Mouse (Mus musculus) neural tube, embryonic 14.5 days (tissue): ENCODE measurements at regions not wholly inside any gene's neighbourhood (a gene's known extent, or its start where the extent isn't known, plus 50 kb on each side); places are given as distances from the start of the nearest gene placed in this dataset.

Experiments
- ATAC-seq: fragments of 200-750 bp; cut with Nextera tagmentation; 2 replicates; pipeline ENCODE4 v1.8.0; 2017; ENCODE audit warnings: low read depth, mild to moderate bottlenecking, moderate TSS enrichment, moderate library complexity
- H3K27ac ChIP-seq: fragments of 300-500 bp; sonication (generic); 2 replicates; pipeline ENCODE4 v1.5.1; 2014; ENCODE audit warnings: low read depth, mild to moderate bottlenecking, control low read depth, low read length, moderate library complexity, mixed read lengths
- H3K27me3 ChIP-seq: fragments of 300-500 bp; sonication (generic); 2 replicates; pipeline ENCODE4 v1.6.1; 2014; ENCODE audit warnings: low read length; ENCODE audit not compliant: control insufficient read depth, insufficient read depth
- H3K36me3 ChIP-seq: fragments of 300-500 bp; sonication (generic); 2 replicates; pipeline ENCODE4 v1.6.1; 2014; ENCODE audit warnings: low read length, mixed read lengths; ENCODE audit not compliant: control insufficient read depth, insufficient read depth
- H3K4me1 ChIP-seq: fragments of 300-500 bp; sonication (generic); 2 replicates; pipeline ENCODE4 v1.6.1; 2014; ENCODE audit warnings: low read length; ENCODE audit not compliant: control insufficient read depth, insufficient read depth
- H3K4me2 ChIP-seq: fragments of 300-500 bp; sonication (generic); 2 replicates; pipeline ENCODE4 v1.6.1; 2014; ENCODE audit warnings: mild to moderate bottlenecking, low read depth, low read length, control low read depth
- H3K4me3 ChIP-seq: fragments of 300-500 bp; sonication (generic); 2 replicates; pipeline ENCODE4 v1.5.1; 2014; ENCODE audit warnings: low read depth, low read length, control low read depth, mixed read lengths
- H3K9ac ChIP-seq: fragments of 300-500 bp; sonication (generic); replicated peaks from 2 replicates; pipeline ENCODE4 v1.6.1; 2014; ENCODE audit warnings: low read depth, mild to moderate bottlenecking, control low read depth, low read length, mixed read lengths
- H3K9me3 ChIP-seq: fragments of 300-500 bp; sonication (generic); 2 replicates; pipeline ENCODE4 v1.6.1; 2016; ENCODE audit warnings: low read length; ENCODE audit not compliant: control insufficient read depth
- WGBS: fragments of 180-500 bp; shearing (Covaris S2); extraction: QIAGEN DNeasy Blood & Tissue Kit; methylation state at CpG from one replicate; pipeline ENCODE4 v1.1.7; 2014; 5-methylcytosine and 5-hydroxymethylcytosine counted together

GRCm38 (mm10) chr13:103655966-103656365 is 118.4 kb downstream of the Srek1 start:
- no peaks in the 10 kb centered on the region for H3K27me3 ChIP-seq
- no peak overlapping the region for H3K4me2 ChIP-seq
- no peak overlapping the region for H3K27ac ChIP-seq
- no peak overlapping the region for H3K9ac ChIP-seq
- no peaks in the 10 kb centered on the region for H3K9me3 ChIP-seq
- H3K4me3 ChIP-seq = no peak overlapping the region
- H3K4me1 ChIP-seq = 0 out of 2 replicates have a peak, but pooled peaks cover 6% of the 10 kb centered on the region
- H3K36me3 ChIP-seq = no peaks in the 10 kb centered on the region
- 83% methylated on average over 2 of the region's 2 CpGs for WGBS
- ATAC-seq = no peak

GRCm38 (mm10) chr13:103653216-103653615 is 121.2 kb downstream of the Srek1 start:
- ATAC-seq = no peak

GRCm38 (mm10) chr13:103649383-103649782 is 125.0 kb downstream of the Srek1 start:
- Histone ChIP-seq H3K36me3 (no peaks in the 10 kb centered on the region), H3K4me2 (no peak overlapping the region), H3K4me1 (no peaks in the 10 kb centered on the region), H3K4me3 (no peak overlapping the region), H3K9me3 (no peaks in the 10 kb centered on the region), H3K27me3 (no peaks in the 10 kb centered on the region), H3K27ac (no peak overlapping the region), H3K9ac (no peak overlapping the region)
- no peak for ATAC-seq
- 90% methylated on average over 3 of the region's 3 CpGs for WGBS

More at GRCm38 (mm10) chr13:103653216-103653615, 121.2 kb downstream of the Srek1 start:
- H3K27ac ChIP-seq = no peak overlapping the region
- no peaks in the 10 kb centered on the region for H3K4me1 ChIP-seq
- H3K4me3 ChIP-seq = no peak overlapping the region
- no peak overlapping the region for H3K4me2 ChIP-seq
- H3K27me3 ChIP-seq = no peaks in the 10 kb centered on the region
- no peaks in the 10 kb centered on the region for H3K36me3 ChIP-seq
- no peak overlapping the region for H3K9ac ChIP-seq
- WGBS = 89% methylated on average over 4 of the region's 4 CpGs
- H3K9me3 ChIP-seq = no peaks in the 10 kb centered on the region

- H3K4me1 ChIP-seq = no peaks in the 10 kb centered on the region
- 71% methylated on average over 4 of the region's 4 CpGs for WGBS
- no peaks in the 10 kb centered on the region for H3K9me3 ChIP-seq
- no peak overlapping the region for H3K4me3 ChIP-seq
- H3K36me3 ChIP-seq = no peaks in the 10 kb centered on the region
- no peak for ATAC-seq
- no peak overlapping the region for H3K9ac ChIP-seq
- H3K27ac ChIP-seq = no peak overlapping the region
- H3K27me3 ChIP-seq = no peaks in the 10 kb centered on the region
- H3K4me2 ChIP-seq = no peak overlapping the region
These were observed 126.4 kb downstream of the Srek1 start for GRCm38 (mm10) chr13:103648016-103648415.

GRCm38 (mm10) chr13:103646035-103646434 is 128.4 kb downstream of the Srek1 start:
- WGBS = 43% methylated on average over 4 of the region's 4 CpGs
- no peaks in the 10 kb centered on the region for H3K27me3 ChIP-seq
- no peak overlapping the region for H3K4me3 ChIP-seq
- H3K4me1 ChIP-seq = no peaks in the 10 kb centered on the region
- no peaks in the 10 kb centered on the region for H3K9me3 ChIP-seq
- no peak overlapping the region for H3K9ac ChIP-seq
- no peak overlapping the region for H3K4me2 ChIP-seq
- H3K36me3 ChIP-seq = no peaks in the 10 kb centered on the region
- no peak overlapping the region for H3K27ac ChIP-seq
- no peak for ATAC-seq

- no peak overlapping the region for H3K4me2 ChIP-seq
- H3K36me3 ChIP-seq = no peaks in the 10 kb centered on the region
- H3K27ac ChIP-seq = no peak overlapping the region
- H3K9me3 ChIP-seq = no peaks in the 10 kb centered on the region
- H3K4me1 ChIP-seq = no peaks in the 10 kb centered on the region
- no peak overlapping the region for H3K9ac ChIP-seq
- H3K27me3 ChIP-seq = no peaks in the 10 kb centered on the region
- no peak overlapping the region for H3K4me3 ChIP-seq
- WGBS = 46% methylated on average over 6 of the region's 6 CpGs
- peak; percentile 80 for ATAC-seq
These were observed 130.2 kb downstream of the Srek1 start for GRCm38 (mm10) chr13:103643993-103644722.

- no peak overlapping the region for H3K4me2 ChIP-seq
- no peak for ATAC-seq
- H3K9me3 ChIP-seq = no peaks in the 10 kb centered on the region
- H3K27me3 ChIP-seq = no peaks in the 10 kb centered on the region
- H3K36me3 ChIP-seq = no peaks in the 10 kb centered on the region
- WGBS = 30% methylated on average over 5 of the region's 5 CpGs
- no peak overlapping the region for H3K4me3 ChIP-seq
- no peaks in the 10 kb centered on the region for H3K4me1 ChIP-seq
- H3K9ac ChIP-seq = no peak overlapping the region
- no peak overlapping the region for H3K27ac ChIP-seq
These were observed 130.9 kb downstream of the Srek1 start for GRCm38 (mm10) chr13:103643486-103643885.

- Histone ChIP-seq H3K36me3 (no peaks in the 10 kb centered on the region), H3K4me2 (no peak overlapping the region), H3K4me3 (no peak overlapping the region), H3K4me1 (no peaks in the 10 kb centered on the region), H3K27ac (no peak overlapping the region), H3K9ac (no peak overlapping the region), H3K27me3 (no peaks in the 10 kb centered on the region), H3K9me3 (no peaks in the 10 kb centered on the region)
- 66% methylated on average over 10 of the region's 10 CpGs for WGBS
- ATAC-seq = no peak
These were observed 131.6 kb downstream of the Srek1 start for GRCm38 (mm10) chr13:103642542-103643375.

- Histone ChIP-seq H3K4me2 (no peak overlapping the region), H3K36me3 (no peaks in the 10 kb centered on the region), H3K9ac (no peak overlapping the region), H3K4me3 (no peak overlapping the region), H3K27me3 (no peaks in the 10 kb centered on the region), H3K4me1 (no peaks in the 10 kb centered on the region), H3K27ac (no peak overlapping the region), H3K9me3 (no peaks in the 10 kb centered on the region)
- no peak for ATAC-seq
These were observed 136.4 kb downstream of the Srek1 start for GRCm38 (mm10) chr13:103638038-103638437.
